Mouse (Mus musculus): ENCODE results near the gene Olfr1434. TPM values are rescaled to one million over a fixed set of nuclear protein-coding genes. Genes with fewer than 3 reads are reported as not detected.

Olfr1434 gene
- not detected in 2 replicates for polyA plus RNA-seq (2015; fragmentation: Nextera tagmentation; extraction: Ambion mirVana)

GRCm38 (mm10) chr19:12279554-12279953 lies at the start of gene Olfr1434:
Gene Olfr1434, plus strand, starts transcription at chr19:12279854.

DNA sequence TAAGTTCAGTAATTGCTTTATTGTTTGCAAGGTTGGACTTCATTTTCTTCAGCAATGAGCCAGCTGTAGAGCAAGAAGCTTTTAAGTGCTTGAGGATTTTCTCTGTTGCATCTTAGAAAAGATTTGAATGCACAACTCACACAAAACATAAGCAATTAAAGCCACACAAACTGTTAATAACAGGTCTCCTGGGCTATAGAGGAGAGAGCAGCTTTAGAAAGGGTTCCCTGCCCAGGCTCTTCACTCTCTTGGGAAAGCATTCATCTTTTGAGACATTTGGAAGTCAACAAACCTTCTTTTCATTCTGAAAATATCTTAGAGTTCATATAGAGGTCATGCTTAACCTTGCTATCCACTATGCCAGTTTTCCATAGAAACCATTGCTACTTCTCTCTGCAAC lies 47.2 kb upstream of the Olfr1434 start, which contains the start of gene Olfr1432:
TSS of gene Olfr1432 (minus strand) at position 101 of the 400 bp plus-strand sequence.

DNA sequence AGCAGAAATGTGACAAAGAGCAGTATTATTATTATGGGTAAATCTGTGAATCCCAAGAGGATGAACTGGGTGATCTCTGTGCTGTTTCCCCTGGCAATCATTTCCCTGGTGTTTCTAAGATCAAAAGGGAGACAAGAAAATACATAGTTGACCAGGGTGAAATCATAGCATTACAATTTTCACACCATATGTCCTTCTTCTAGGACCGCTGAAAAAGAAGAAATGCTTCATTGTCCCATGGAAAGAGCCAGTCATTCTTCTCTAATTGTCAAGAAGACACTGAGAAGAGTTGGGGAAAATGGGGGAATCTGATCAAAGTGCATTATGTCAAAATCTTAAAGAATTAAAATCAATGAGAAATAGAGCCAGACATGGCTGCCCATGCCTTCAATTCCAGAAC lies 38.1 kb upstream of the Olfr1434 start, which contains the start of gene Olfr262:
TSS of gene Olfr262 (minus strand) at position 101 of the 400 bp plus-strand sequence.

GRCm38 (mm10) chr19:12260732-12261131 lies 18.9 kb upstream of the Olfr1434 start, which contains the start of gene Olfr235:
Gene Olfr235, plus strand, starts transcription at chr19:12261032.

DNA sequence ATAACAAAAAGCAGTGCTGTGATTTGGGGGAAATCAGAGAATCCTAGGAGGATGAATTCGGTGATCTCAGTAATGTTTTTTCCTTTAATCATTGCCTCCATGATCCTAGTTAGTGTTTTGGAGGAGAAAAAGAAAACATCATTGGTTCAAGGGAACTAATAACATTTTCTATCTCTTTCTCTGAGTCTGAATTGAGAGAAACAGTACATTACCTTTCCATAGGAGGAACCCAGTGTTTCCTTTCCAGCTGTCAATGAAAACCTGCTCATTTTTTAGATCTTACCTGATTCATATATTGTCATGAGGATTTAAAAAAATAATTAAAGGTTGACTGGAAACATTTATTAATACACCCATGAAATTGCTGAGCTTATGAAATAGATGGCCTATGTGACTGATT lies 19.4 kb downstream of the Olfr1434 start, which contains the start of gene Olfr1436:
TSS of gene Olfr1436 (minus strand) at position 101 of the 400 bp plus-strand sequence.

DNA sequence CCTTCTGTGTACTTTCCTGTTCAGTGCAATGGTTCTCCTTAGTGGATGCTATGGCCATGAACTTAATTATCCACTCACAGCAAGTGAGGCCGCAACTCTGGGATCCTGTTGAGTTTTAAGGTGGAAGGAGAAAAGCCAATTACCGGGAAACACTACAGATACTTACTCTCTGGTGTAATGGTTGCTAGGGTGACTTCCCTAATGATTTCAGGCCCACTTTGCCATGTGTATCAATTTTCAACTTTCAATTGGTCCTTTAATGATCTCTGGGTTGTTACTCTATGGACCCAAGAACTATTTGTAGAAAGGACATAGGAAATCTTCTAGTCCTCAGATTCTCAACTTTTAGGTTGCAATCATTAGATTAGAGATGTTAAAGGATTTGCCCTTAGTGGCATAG lies 45.3 kb downstream of the Olfr1434 start, which contains the start of gene Olfr1437:
TSS of gene Olfr1437 (minus strand) at position 101 of the 400 bp plus-strand sequence.

Other genes with a start within 250 kb of the Olfr1434 start
- gene Olfr1423, start 238.5 kb upstream of the Olfr1434 start, polyA plus RNA-seq (2015; fragmentation: Nextera tagmentation; extraction: Ambion mirVana): not detected in 2 replicates
- not detected in 2 replicates for gene Olfr1424, start 217.2 kb upstream of the Olfr1434 start, polyA plus RNA-seq (2015; fragmentation: Nextera tagmentation; extraction: Ambion mirVana)
- gene Olfr1425, start 202.1 kb upstream of the Olfr1434 start, polyA plus RNA-seq (2015; fragmentation: Nextera tagmentation; extraction: Ambion mirVana): not detected in 2 replicates
- not detected in 2 replicates for gene Olfr1426, start 187.8 kb upstream of the Olfr1434 start, polyA plus RNA-seq (2015; fragmentation: Nextera tagmentation; extraction: Ambion mirVana)
- not detected in 2 replicates for gene Olfr1427, start 176.5 kb upstream of the Olfr1434 start, polyA plus RNA-seq (2015; fragmentation: Nextera tagmentation; extraction: Ambion mirVana)
- gene Olfr1428, start 164.0 kb upstream of the Olfr1434 start, polyA plus RNA-seq (2015; fragmentation: Nextera tagmentation; extraction: Ambion mirVana): not detected in 2 replicates
- gene Olfr76, start 156.7 kb upstream of the Olfr1434 start, polyA plus RNA-seq (2015; fragmentation: Nextera tagmentation; extraction: Ambion mirVana): not detected in 2 replicates
- gene Olfr1555-ps1, start 109.7 kb upstream of the Olfr1434 start, polyA plus RNA-seq (2015; fragmentation: Nextera tagmentation; extraction: Ambion mirVana): not detected in 2 replicates
- gene Olfr1431, start 79.2 kb upstream of the Olfr1434 start, polyA plus RNA-seq (2015; fragmentation: Nextera tagmentation; extraction: Ambion mirVana): not detected in 2 replicates
- gene Olfr1432, start 47.3 kb upstream of the Olfr1434 start, polyA plus RNA-seq (2015; fragmentation: Nextera tagmentation; extraction: Ambion mirVana): not detected in 2 replicates
- not detected in 2 replicates for gene Olfr262, start 38.2 kb upstream of the Olfr1434 start, polyA plus RNA-seq (2015; fragmentation: Nextera tagmentation; extraction: Ambion mirVana)
- gene Olfr235, start 18.8 kb upstream of the Olfr1434 start, polyA plus RNA-seq (2015; fragmentation: Nextera tagmentation; extraction: Ambion mirVana): not detected in 2 replicates
- not detected in 2 replicates for gene Olfr1436, start 19.3 kb downstream of the Olfr1434 start, polyA plus RNA-seq (2015; fragmentation: Nextera tagmentation; extraction: Ambion mirVana)
- gene Olfr1437, start 45.2 kb downstream of the Olfr1434 start, polyA plus RNA-seq (2015; fragmentation: Nextera tagmentation; extraction: Ambion mirVana): not detected in 2 replicates
- not detected in 2 replicates for gene Olfr1438-ps1, start 56.1 kb downstream of the Olfr1434 start, polyA plus RNA-seq (2015; fragmentation: Nextera tagmentation; extraction: Ambion mirVana)
- not detected in 2 replicates for gene Olfr1440, start 107.4 kb downstream of the Olfr1434 start, polyA plus RNA-seq (2015; fragmentation: Nextera tagmentation; extraction: Ambion mirVana)
- gene Olfr1441, start 137.6 kb downstream of the Olfr1434 start, polyA plus RNA-seq (2015; fragmentation: Nextera tagmentation; extraction: Ambion mirVana): not detected in 2 replicates
- not detected in 2 replicates for gene Pfpl, start 148.1 kb downstream of the Olfr1434 start, polyA plus RNA-seq (2015; fragmentation: Nextera tagmentation; extraction: Ambion mirVana)
- gene Mpeg1, start 180.9 kb downstream of the Olfr1434 start, polyA plus RNA-seq (2015; fragmentation: Nextera tagmentation; extraction: Ambion mirVana): 7.0 and 8.6 TPM in 2 replicates
- gene Dtx4, start 221.6 kb downstream of the Olfr1434 start, polyA plus RNA-seq (2015; fragmentation: Nextera tagmentation; extraction: Ambion mirVana): 2.1 and 2.4 TPM in 2 replicates

All from spleen, postnatal 0 days (tissue).